Mouse (Mus musculus) ovary, adult 10 weeks (tissue): Measurements from ENCODE around the gene Cox7a1. TPM values are rescaled to one million over a fixed set of nuclear protein-coding genes. Genes with fewer than 3 reads are reported as not detected.

Experiments used
- polyA plus RNA-seq: library from polyadenylated mRNA; stranded (reverse); fragments of 350-450 nt; fragmentation: Illumina TruSeq; extraction: RNeasy Lipid Tissue Mini Kit (QIAGEN cat#74804); gene quantifications from one replicate; pipeline ENCODE4 v1.2.3, GENCODE M21; 2014

Gene Cox7a1
- not detected for polyA plus RNA-seq

GRCm38 (mm10) chr7:30183879-30184289 is at the start of gene Cox7a1:
Gene Cox7a1 (plus strand): TSS chr7:30184144.

GRCm38 (mm10) chr7:30169583-30170282 is 14.2 kb upstream of the Cox7a1 start, which contains the start of gene Zfp146:
Gene Zfp146 (minus strand): TSS chr7:30169750.

GRCm38 (mm10) chr7:30198481-30198971 is 14.6 kb downstream of the Cox7a1 start, which contains the start of gene Capns1:
Gene Capns1 (minus strand): TSS chr7:30198811.

GRCm38 (mm10) chr7:30231669-30232454 is 47.9 kb downstream of the Cox7a1 start, which contains the start of the genes Polr2i and Tbcb:
Gene Polr2i (plus strand): TSS chr7:30231948.
Gene Tbcb (minus strand): TSS chr7:30232272.

GRCm38 (mm10) chr7:30235625-30236024 is 51.7 kb downstream of the Cox7a1 start, which contains the start of gene Ovol3:
Gene Ovol3 (minus strand): TSS chr7:30235725.

Other genes starting within 250 kb of the Cox7a1 start
- 25.3 TPM for gene Zfp74, start 230.1 kb upstream of the Cox7a1 start, polyA plus RNA-seq
- gene Zfp568, start 200.2 kb upstream of the Cox7a1 start, polyA plus RNA-seq: 11.6 TPM
- gene Zfp14, start 132.8 kb upstream of the Cox7a1 start, polyA plus RNA-seq: 8.8 TPM
- gene Zfp82, start 111.2 kb upstream of the Cox7a1 start, polyA plus RNA-seq: 5.9 TPM
- gene Gm26920, start 93.7 kb upstream of the Cox7a1 start, polyA plus RNA-seq: not detected
- 6.8 TPM for gene Zfp566, start 93.6 kb upstream of the Cox7a1 start, polyA plus RNA-seq
- gene Zfp260, start 89.4 kb upstream of the Cox7a1 start, polyA plus RNA-seq: 289 TPM
- 8.0 TPM for gene Zfp382, start 62.2 kb upstream of the Cox7a1 start, polyA plus RNA-seq
- 76.2 TPM for gene Zfp146, start 14.4 kb upstream of the Cox7a1 start, polyA plus RNA-seq
- 65.4 TPM for gene Capns1, start 14.7 kb downstream of the Cox7a1 start, polyA plus RNA-seq
- 1.7 TPM for gene Polr2i, start 47.8 kb downstream of the Cox7a1 start, polyA plus RNA-seq
- 6.8 TPM for gene Tbcb, start 48.1 kb downstream of the Cox7a1 start, polyA plus RNA-seq
- not detected for gene Ovol3, start 51.6 kb downstream of the Cox7a1 start, polyA plus RNA-seq
- not detected for gene Thap8, start 96.0 kb downstream of the Cox7a1 start, polyA plus RNA-seq
- gene Wdr62, start 96.3 kb downstream of the Cox7a1 start, polyA plus RNA-seq: 0.20 TPM
- 20.6 TPM for gene Clip3, start 107.6 kb downstream of the Cox7a1 start, polyA plus RNA-seq
- 3.1 TPM for gene Alkbh6, start 124.6 kb downstream of the Cox7a1 start, polyA plus RNA-seq
- gene Syne4, start 130.7 kb downstream of the Cox7a1 start, polyA plus RNA-seq: 1.7 TPM
- 0.51 TPM for gene E130208F15Rik, start 137.6 kb downstream of the Cox7a1 start, polyA plus RNA-seq
- 1.3 TPM for gene Sdhaf1, start 139.8 kb downstream of the Cox7a1 start, polyA plus RNA-seq
- 0.40 TPM for gene Lrfn3, start 178.6 kb downstream of the Cox7a1 start, polyA plus RNA-seq
- 5.6 TPM for gene Tyrobp, start 229.6 kb downstream of the Cox7a1 start, polyA plus RNA-seq
- not detected for gene Hcst, start 235.7 kb downstream of the Cox7a1 start, polyA plus RNA-seq
- 0.23 TPM for gene Nfkbid, start 237.6 kb downstream of the Cox7a1 start, polyA plus RNA-seq